Mouse (Mus musculus) E14TG2a.4 (cell line): ENCODE results near the gene Pcnt.

Experiments used
- CTCF ChIP-seq: conservative IDR thresholded peaks from 2 replicates; pipeline ENCODE4 v1.5.1; 2014; ENCODE audit warnings: low read length
- NANOG ChIP-seq: IDR thresholded peaks from 2 replicates; pipeline ENCODE4 v1.6.1; 2014; ENCODE audit warnings: borderline replicate concordance, low read length, mixed read lengths
- POU5F1 ChIP-seq: IDR thresholded peaks from 2 replicates; pipeline ENCODE4 v1.6.1; 2014; ENCODE audit warnings: low read length, borderline replicate concordance

DNA sequence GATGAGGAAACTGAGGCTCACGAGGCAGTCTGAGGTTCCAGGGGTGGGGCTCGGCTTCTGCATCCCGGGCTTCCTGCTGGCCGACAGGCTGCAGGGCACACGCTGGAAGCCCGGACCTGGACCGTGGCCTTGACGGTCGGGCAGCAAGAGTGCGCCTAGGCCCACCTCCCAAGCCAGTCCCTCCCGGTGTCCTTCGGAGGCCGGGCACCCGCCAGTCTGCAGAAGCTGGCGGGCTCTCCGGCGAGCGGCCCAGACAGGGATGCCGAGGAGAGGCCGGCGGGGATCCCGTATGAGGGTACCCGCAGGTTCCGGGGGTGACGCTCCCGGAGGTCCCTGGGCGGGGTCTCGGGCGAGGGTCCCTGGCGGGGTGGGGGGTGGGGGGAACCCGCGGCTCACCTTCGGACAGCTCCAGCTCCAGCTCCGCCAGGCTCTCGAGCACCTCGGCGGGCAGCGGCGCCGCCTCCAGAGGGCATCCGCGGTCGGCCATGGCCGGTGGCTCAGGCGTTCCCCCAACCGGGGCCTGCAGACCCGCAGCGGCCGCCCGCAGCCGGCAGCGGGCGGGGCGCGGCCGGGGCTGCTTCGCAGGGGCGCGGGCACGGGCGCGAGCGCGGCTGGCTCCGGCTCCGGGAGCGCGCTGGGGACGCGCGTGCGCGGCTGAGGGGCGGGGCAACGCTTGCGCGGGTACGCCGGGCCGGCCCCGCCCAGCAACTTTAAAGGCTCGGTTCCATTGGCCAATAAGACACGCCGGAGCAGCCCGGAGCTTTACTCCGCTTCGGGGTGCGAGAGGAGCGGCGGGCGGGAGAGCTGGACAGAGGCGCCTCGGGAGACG lies 97.7 kb downstream of the Pcnt start, which contains the start of gene Dip2a:
- TF ChIP-seq CTCF (no peak), POU5F1 (no peak), NANOG (no peak)
